ENCODE assay signal across 17 mouse cellular contexts in the genomic region with DNA sequence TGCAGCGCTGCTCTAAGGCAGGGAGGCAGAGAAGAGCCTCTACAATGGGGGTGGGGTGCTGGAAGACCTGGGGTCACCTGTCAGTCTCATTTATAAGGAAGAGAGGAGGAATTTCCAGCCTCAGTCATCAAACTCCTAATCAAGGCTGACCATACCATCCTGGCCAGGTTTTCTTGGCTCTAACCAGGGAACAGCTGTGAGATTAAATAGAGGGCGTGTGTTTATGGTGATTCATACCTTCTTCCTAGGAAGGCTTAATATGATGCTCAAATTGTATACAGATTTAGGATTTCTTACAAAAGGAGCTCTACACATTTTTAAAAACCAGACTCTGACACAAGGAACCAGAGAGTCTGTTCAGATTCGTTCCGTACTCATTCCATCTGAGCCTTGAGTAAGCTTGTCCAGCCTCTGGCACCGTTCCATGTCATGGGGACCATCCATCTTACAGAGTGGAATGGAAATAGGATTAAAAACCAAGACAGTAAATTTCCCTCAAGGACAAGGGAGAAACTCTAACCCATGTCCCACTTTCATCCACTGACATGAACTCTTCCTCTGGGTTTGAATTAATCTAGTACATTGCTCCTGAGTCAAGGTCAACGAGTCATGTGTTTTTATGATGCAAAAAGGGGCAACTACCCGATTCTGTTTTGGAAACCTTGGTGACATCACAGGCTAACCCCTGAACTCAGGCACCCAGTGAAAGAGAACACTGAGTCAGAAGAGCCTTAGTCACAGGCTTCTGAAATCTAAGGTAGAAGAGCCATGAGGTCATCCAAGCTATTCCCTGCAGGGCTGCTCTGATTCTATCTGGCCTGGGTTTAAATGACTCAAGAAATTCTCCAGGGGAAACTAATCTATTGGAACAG. TPM values are rescaled to one million over a fixed set of nuclear protein-coding genes. Genes with fewer than 3 reads are reported as not detected.
DNase-seq lines count a peak whose midpoint lies in the region; ATAC-seq and TF ChIP-seq lines count a peak whose summit lies in the region.
"Had no signal": no experiment of that assay in that cellular context is flagged by ENCODE, and none has a peak within 500 bp of the region (broad histone marks: within the 10 kb centered on the region; RNA-seq: fewer than 3 reads in every experiment).

No protein-coding gene starts in this region.

- no peak overlapping the region for H3K9ac ChIP-seq in stomach, postnatal 0 days (ENCODE audit: low read length)
- no peak overlapping the region for H3K9ac ChIP-seq in forebrain, postnatal 0 days
- H3K9ac ChIP-seq in hindbrain, embryonic 14.5 days = no peak overlapping the region
- H3K9ac ChIP-seq: heart, embryonic 15.5 days had no signal

- peak; percentile 78 to 81 for DNase-seq in cerebellum, postnatal 10 days
- no peak for DNase-seq in testis, postnatal 14 days (ENCODE audit: low spot score)
- peak; percentile 65 to 75 for DNase-seq in cerebellum, postnatal 14 days
- DNase-seq in stomach, postnatal 0 days (ENCODE audit: low spot score) = no peak
- no peak for DNase-seq in forebrain, postnatal 0 days
- DNase-seq in hindbrain, embryonic 14.5 days (ENCODE audit: low spot score) = no peak
- DNase-seq: gastrocnemius, postnatal 25 days; kidney, adult 11 months; layer of hippocampus, adult 9-11 months; right cerebral cortex, postnatal 4 days; thymus, postnatal 14 days had no signal

- no peak for TF ChIP-seq CTCF in testis, adult 2 months (IDR thresholded peaks at IDR 0.05; ENCODE audit: control insufficient read depth, insufficient read depth, insufficient replicate concordance, low read depth, low read length)
- no peak for TF ChIP-seq CTCF in stomach, postnatal 0 days (IDR thresholded peaks at IDR 0.05; ENCODE audit: low read depth)
- no peak for TF ChIP-seq CTCF in forebrain, postnatal 0 days (IDR thresholded peaks at IDR 0.05; ENCODE audit: low read depth)

- H3K4me3 ChIP-seq in testis, adult 2 months (ENCODE audit: control insufficient read depth, low read depth, low read length) = peak overlapping the region; percentile 52; the same call in 1 of the 2 replicates
- no peak overlapping the region for H3K4me3 ChIP-seq in stomach, postnatal 0 days (ENCODE audit: low read depth, low read length)
- H3K4me3 ChIP-seq in forebrain, postnatal 0 days (ENCODE audit: low read depth, low read length) = no peak overlapping the region
- no peak overlapping the region for H3K4me3 ChIP-seq in hindbrain, embryonic 14.5 days (replicated peaks; ENCODE audit: low read length)
- H3K4me3 ChIP-seq: heart, embryonic 15.5 days had no signal

- no peaks in the 10 kb centered on the region for H3K27me3 ChIP-seq in testis, adult 2 months (ENCODE audit: control insufficient read depth, insufficient read depth, low read length)
- no peaks in the 10 kb centered on the region for H3K27me3 ChIP-seq in stomach, postnatal 0 days (ENCODE audit: control insufficient read depth, insufficient read depth, low read length)
- no peaks in the 10 kb centered on the region for H3K27me3 ChIP-seq in forebrain, postnatal 0 days (ENCODE audit: insufficient read depth, low read length)
- no peaks in the 10 kb centered on the region for H3K27me3 ChIP-seq in hindbrain, embryonic 14.5 days (ENCODE audit: control insufficient read depth, insufficient read depth, low read length)

- H3K4me2 ChIP-seq in stomach, postnatal 0 days (replicated peaks; ENCODE audit: low read depth) = no peak overlapping the region
- no peak overlapping the region for H3K4me2 ChIP-seq in forebrain, postnatal 0 days (ENCODE audit: low read depth)
- no peak overlapping the region for H3K4me2 ChIP-seq in hindbrain, embryonic 14.5 days (replicated peaks)
- H3K4me2 ChIP-seq: heart, embryonic 15.5 days had no signal

- no peak for TF ChIP-seq EP300 in stomach, postnatal 0 days (optimal IDR thresholded peaks at IDR 0.05)

- peaks cover 14% of the 10 kb centered on the region for H3K4me1 ChIP-seq in testis, adult 2 months (ENCODE audit: control insufficient read depth, insufficient read depth, low read length)
- H3K4me1 ChIP-seq in stomach, postnatal 0 days (replicated peaks; ENCODE audit: control insufficient read depth, insufficient read depth) = peaks cover 11% of the 10 kb centered on the region; the same call in 1 of the 2 replicates
- peaks cover 14% of the 10 kb centered on the region for H3K4me1 ChIP-seq in forebrain, postnatal 0 days (ENCODE audit: insufficient read depth)
- peaks cover 16% of the 10 kb centered on the region for H3K4me1 ChIP-seq in hindbrain, embryonic 14.5 days (replicated peaks; ENCODE audit: control insufficient read depth, insufficient read depth, low read length)

- WGBS in stomach, postnatal 0 days = 48% methylated on average over 7 of the region's 7 CpGs
- WGBS in forebrain, postnatal 0 days = 86% methylated on average over 7 of the region's 7 CpGs
- WGBS in hindbrain, embryonic 14.5 days = 88% methylated on average over 7 of the region's 7 CpGs

- H3K9me3 ChIP-seq in stomach, postnatal 0 days (ENCODE audit: control insufficient read depth, low read length) = no peaks in the 10 kb centered on the region
- H3K9me3 ChIP-seq in forebrain, postnatal 0 days (ENCODE audit: low read length) = no peaks in the 10 kb centered on the region
- H3K9me3 ChIP-seq in hindbrain, embryonic 14.5 days (ENCODE audit: control insufficient read depth, low read length) = no peaks in the 10 kb centered on the region
- H3K9me3 ChIP-seq: heart, embryonic 15.5 days had no signal

- 0 out of 2 replicates have a peak, but pooled peaks cover 1% of the 10 kb centered on the region for H3K36me3 ChIP-seq in testis, adult 2 months (ENCODE audit: control insufficient read depth, insufficient read depth, low read length)
- H3K36me3 ChIP-seq in stomach, postnatal 0 days (ENCODE audit: control insufficient read depth, insufficient read depth, low read length) = no peaks in the 10 kb centered on the region; the same call in 1 of the 2 replicates
- H3K36me3 ChIP-seq in forebrain, postnatal 0 days (ENCODE audit: insufficient read depth) = peaks cover 31% of the 10 kb centered on the region
- H3K36me3 ChIP-seq in hindbrain, embryonic 14.5 days (replicated peaks; ENCODE audit: control insufficient read depth, insufficient read depth) = peaks cover 54% of the 10 kb centered on the region

- TF ChIP-seq POLR2A in testis, adult 2 months (IDR thresholded peaks at IDR 0.05; ENCODE audit: control insufficient read depth, low read depth, low read length) = no peak

- ATAC-seq in cerebellum, adult (ENCODE audit: insufficient number of reproducible peaks, low FRiP score, low TSS enrichment) = no peak
- no peak for ATAC-seq in stomach, postnatal 0 days (ENCODE audit: low FRiP score, low TSS enrichment)
- ATAC-seq in forebrain, postnatal 0 days = no peak
- ATAC-seq in hindbrain, embryonic 14.5 days (ENCODE audit: low FRiP score) = no peak

- H3K27ac ChIP-seq in testis, adult 2 months (ENCODE audit: control insufficient read depth, insufficient read depth, low read depth, low read length) = no peak overlapping the region
- H3K27ac ChIP-seq in stomach, postnatal 0 days (replicated peaks) = peak overlapping the region; percentile 77
- no peak overlapping the region for H3K27ac ChIP-seq in forebrain, postnatal 0 days (ENCODE audit: low read depth, low read length)
- no peak overlapping the region for H3K27ac ChIP-seq in hindbrain, embryonic 14.5 days
- H3K27ac ChIP-seq: heart, embryonic 15.5 days had no signal

RNA-seq across cellular contexts. Expression of a gene that starts 16.7 kb away (rescaled TPM):
- not detected in 2 replicates for polyA plus RNA-seq in testis, adult 2 months (2012; rRNA removed)
- not detected in 2 replicates for polyA plus RNA-seq in stomach, postnatal 0 days (2015; fragmentation: Nextera tagmentation; extraction: Ambion mirVana)
- not detected in 2 replicates for total RNA-seq in forebrain, postnatal 0 days (2014; rRNA removed)
- not detected in 2 replicates for polyA plus RNA-seq in forebrain, postnatal 0 days (2015; fragmentation: Nextera tagmentation; extraction: Ambion mirVana)
- not detected in 2 replicates for polyA plus RNA-seq in hindbrain, embryonic 14.5 days (2014; fragmentation: Nextera tagmentation; extraction: Ambion mirVana)
- total RNA-seq: gastrocnemius, postnatal 25 days; midbrain, postnatal 0 days had no signal
- polyA plus RNA-seq: cortical plate, adult 2 months; heart, embryonic 15.5 days; limb, embryonic 11.5 days; midbrain, postnatal 0 days had no signal

RNA-seq across cellular contexts. Expression of a gene that starts 22.5 kb away (rescaled TPM):
- 7.6 and 8.3 TPM in 2 replicates for polyA plus RNA-seq in testis, adult 2 months (2012; rRNA removed)
- 70.7 and 82.0 TPM in 2 replicates for polyA plus RNA-seq in stomach, postnatal 0 days (2015; fragmentation: Nextera tagmentation; extraction: Ambion mirVana)
- 47.5 and 72.6 TPM in 2 replicates for total RNA-seq in forebrain, postnatal 0 days (2014; rRNA removed)
- polyA plus RNA-seq in forebrain, postnatal 0 days (2015; fragmentation: Nextera tagmentation; extraction: Ambion mirVana) = 29.3 and 34.2 TPM in 2 replicates
- polyA plus RNA-seq in hindbrain, embryonic 14.5 days (2014; fragmentation: Nextera tagmentation; extraction: Ambion mirVana) = 11.5 and 13.4 TPM in 2 replicates

RNA-seq across cellular contexts. Expression of a gene that starts 31.1 kb away (rescaled TPM):
- polyA plus RNA-seq in testis, adult 2 months (2012; rRNA removed) = 164 and 167 TPM in 2 replicates
- 46.2 and 50.4 TPM in 2 replicates for polyA plus RNA-seq in stomach, postnatal 0 days (2015; fragmentation: Nextera tagmentation; extraction: Ambion mirVana)
- total RNA-seq in forebrain, postnatal 0 days (2014; rRNA removed) = 36.2 and 53.1 TPM in 2 replicates
- 46.9 and 47.3 TPM in 2 replicates for polyA plus RNA-seq in forebrain, postnatal 0 days (2015; fragmentation: Nextera tagmentation; extraction: Ambion mirVana)
- polyA plus RNA-seq in hindbrain, embryonic 14.5 days (2014; fragmentation: Nextera tagmentation; extraction: Ambion mirVana) = 43.2 and 52.6 TPM in 2 replicates

Comparison
In these comparisons a context has a peak if more than half of its experiments do, and no peak if none do; other contexts are left out.
1. DNase-seq: peak in cerebellum, postnatal 10 days (2 of 2) and cerebellum, postnatal 14 days (2 of 2); none in testis, postnatal 14 days (single experiment), stomach, postnatal 0 days (single experiment), forebrain, postnatal 0 days (single experiment) and hindbrain, embryonic 14.5 days (single experiment).